Mouse (Mus musculus) liver, adult 2 months (tissue): ENCODE measurements around the gene Mitf. TPM values are rescaled to one million over a fixed set of nuclear protein-coding genes. Genes with fewer than 3 reads are reported as not detected.

Experiments
- DNase-seq: peaks from one replicate; pipeline ENCODE4 v3.0.0-alpha.2; 2011; ENCODE audit warnings: low read depth, low spot score; ENCODE audit errors: extremely low read depth
- H3K27ac ChIP-seq: fragments of 200-500 bp; replicated peaks from 2 replicates; pipeline ENCODE4 v1.5.1; 2012; ENCODE audit warnings: low read depth, mild to moderate bottlenecking, control low read depth, inconsistent platforms, low read length; ENCODE audit not compliant: insufficient read depth
- H3K27me3 ChIP-seq: fragments of 200-500 bp; 2 replicates; pipeline ENCODE4 v1.6.1; 2012; ENCODE audit warnings: mild to moderate bottlenecking, moderate library complexity, low read length, inconsistent platforms; ENCODE audit not compliant: control insufficient read depth, insufficient read depth
- H3K36me3 ChIP-seq: fragments of 200-500 bp; 2 replicates; pipeline ENCODE4 v1.6.1; 2012; ENCODE audit warnings: low read length, inconsistent platforms; ENCODE audit not compliant: control insufficient read depth, insufficient read depth
- H3K4me1 ChIP-seq: fragments of 200-500 bp; 2 replicates; pipeline ENCODE4 v1.6.1; 2011; ENCODE audit warnings: low read length; ENCODE audit not compliant: control insufficient read depth, insufficient read depth
- H3K4me3 ChIP-seq: fragments of 200-500 bp; 2 replicates; pipeline ENCODE4 v1.5.1; 2011; ENCODE audit warnings: low read depth, mild to moderate bottlenecking, control low read depth, low read length, moderate library complexity; ENCODE audit not compliant: insufficient read depth
- H3K79me2 ChIP-seq: fragments of 200-500 bp; 2 replicates; pipeline ENCODE4 v1.6.1; 2012; ENCODE audit warnings: inconsistent platforms, mild to moderate bottlenecking, low read length, moderate library complexity; ENCODE audit not compliant: control insufficient read depth, insufficient read depth
- H3K9ac ChIP-seq: fragments of 200-500 bp; 2 replicates; pipeline ENCODE4 v1.6.1; 2012; ENCODE audit warnings: low read depth, mild to moderate bottlenecking, control low read depth, inconsistent platforms, low read length
- CTCF ChIP-seq: fragments of 200-500 bp; IDR thresholded peaks from 2 replicates; pipeline ENCODE4 v1.5.1; 2011; ENCODE audit warnings: low read depth, low read length, control low read depth
- POLR2A ChIP-seq: fragments of 200-500 bp; IDR thresholded peaks from 2 replicates; pipeline ENCODE4 v1.6.1; 2011; ENCODE audit warnings: low read length, control low read depth; ENCODE audit not compliant: insufficient read depth; ENCODE audit errors: extremely low read depth
- WGBS: fragments of 180-500 bp; shearing (Covaris S2); methylation state at CpG from one replicate; pipeline ENCODE4 v1.1.7; 2018; 5-methylcytosine and 5-hydroxymethylcytosine counted together
- polyA plus RNA-seq: library from polyadenylated mRNA; depleted of rRNA; stranded (reverse); fragments of >200 nt; gene quantifications from 2 replicates; pipeline ENCODE4 v1.2.3, GENCODE M21; 2012
- total RNA-seq: library from RNA; depleted of rRNA; stranded (reverse); fragments of >200 nt; gene quantifications from 2 replicates; pipeline ENCODE4 v1.2.3, GENCODE M21; 2014

The Mitf gene
- total and polyA plus RNA-seq, 2 experiments, result 1.5 to 2.1 TPM

- Histone ChIP-seq H3K4me1 (no peaks in the 10 kb centered on the region), H3K36me3 (no peaks in the 10 kb centered on the region), H3K9ac (no peak overlapping the region), H3K4me3 (no peak overlapping the region), H3K27me3 (no peaks in the 10 kb centered on the region), H3K79me2 (no peaks in the 10 kb centered on the region; the same call in 1 of the 2 replicates), H3K27ac (no peak overlapping the region)
- TF ChIP-seq POLR2A, result no peak
- TF ChIP-seq CTCF, result no peak
- DNase-seq, result no peak
- WGBS, result 73% methylated on average over 4 of the region's 4 CpGs
Measured at GRCm38 (mm10) chr6:97918051-97918450, 111.2 kb downstream of the Mitf start.

GRCm38 (mm10) chr6:97918481-97918880 is 111.6 kb downstream of the Mitf start:
- no peaks in the 10 kb centered on the region; the same call in 1 of the 2 replicates for H3K79me2 ChIP-seq
- H3K36me3 ChIP-seq, result no peaks in the 10 kb centered on the region
- H3K4me3 ChIP-seq, result no peak overlapping the region
- no peak overlapping the region for H3K9ac ChIP-seq
- 89% methylated on average over 7 of the region's 7 CpGs for WGBS
- no peak overlapping the region for H3K27ac ChIP-seq
- H3K4me1 ChIP-seq, result no peaks in the 10 kb centered on the region
- DNase-seq, result no peak
- TF ChIP-seq POLR2A (no peak), CTCF (no peak)
- H3K27me3 ChIP-seq, result no peaks in the 10 kb centered on the region

GRCm38 (mm10) chr6:97919287-97919686 is 112.4 kb downstream of the Mitf start:
- WGBS, result 78% methylated on average over 8 of the region's 8 CpGs
- Histone ChIP-seq H3K4me3 (no peak overlapping the region), H3K79me2 (no peaks in the 10 kb centered on the region; the same call in 1 of the 2 replicates), H3K4me1 (no peaks in the 10 kb centered on the region), H3K27ac (no peak overlapping the region), H3K27me3 (no peaks in the 10 kb centered on the region), H3K9ac (no peak overlapping the region), H3K36me3 (no peaks in the 10 kb centered on the region)
- no peak for TF ChIP-seq POLR2A
- no peak for TF ChIP-seq CTCF
- no peak for DNase-seq

- no peaks in the 10 kb centered on the region; the same call in 1 of the 2 replicates for H3K79me2 ChIP-seq
- no peak for DNase-seq
- 94% methylated on average over 6 of the region's 6 CpGs for WGBS
- H3K36me3 ChIP-seq, result no peaks in the 10 kb centered on the region
- H3K27ac ChIP-seq, result no peak overlapping the region
- no peak overlapping the region for H3K4me3 ChIP-seq
- no peak for TF ChIP-seq CTCF
- no peak for TF ChIP-seq POLR2A
- no peaks in the 10 kb centered on the region for H3K27me3 ChIP-seq
- no peak overlapping the region for H3K9ac ChIP-seq
- no peaks in the 10 kb centered on the region for H3K4me1 ChIP-seq
Measured at GRCm38 (mm10) chr6:97921591-97921990, 114.7 kb downstream of the Mitf start.

- Histone ChIP-seq H3K36me3 (no peaks in the 10 kb centered on the region), H3K27me3 (no peaks in the 10 kb centered on the region), H3K4me3 (no peak overlapping the region), H3K9ac (no peak overlapping the region), H3K27ac (no peak overlapping the region), H3K79me2 (no peaks in the 10 kb centered on the region; the same call in 1 of the 2 replicates), H3K4me1 (no peaks in the 10 kb centered on the region)
- DNase-seq, result no peak
- WGBS, result 94% methylated on average over 3 of the region's 3 CpGs
- TF ChIP-seq POLR2A, result no peak
- TF ChIP-seq CTCF, result no peak
Measured at GRCm38 (mm10) chr6:97924221-97924620, 117.4 kb downstream of the Mitf start.

- Histone ChIP-seq H3K27ac (no peak overlapping the region), H3K79me2 (no peaks in the 10 kb centered on the region), H3K27me3 (no peaks in the 10 kb centered on the region), H3K4me1 (no peaks in the 10 kb centered on the region), H3K4me3 (no peak overlapping the region), H3K9ac (no peak overlapping the region), H3K36me3 (no peaks in the 10 kb centered on the region)
- no peak for DNase-seq
- no peak for TF ChIP-seq POLR2A
- TF ChIP-seq CTCF, result no peak
- WGBS, result 75% methylated on average over 3 of the region's 3 CpGs
Measured at GRCm38 (mm10) chr6:97929051-97929450, 122.2 kb downstream of the Mitf start.
